Mouse (Mus musculus) neural tube, embryonic 13.5 days (tissue): Measurements from ENCODE around the gene Tnfrsf13b. TPM values are rescaled to one million over a fixed set of nuclear protein-coding genes. Genes with fewer than 3 reads are reported as not detected.
A peak's percentile ranks its signal among the peaks of the same experiment; 100 is the strongest.

Experiments
- ATAC-seq: fragments of 200-750 bp; cut with Nextera tagmentation; 2 replicates; pipeline ENCODE4 v1.8.0; 2017; ENCODE audit warnings: low read depth, mild to moderate bottlenecking, moderate TSS enrichment, moderate library complexity
- H3K27ac ChIP-seq: fragments of 300-500 bp; sonication (generic); replicated peaks from 2 replicates; pipeline ENCODE4 v1.5.1; 2015; ENCODE audit warnings: moderate library complexity, mild to moderate bottlenecking, inconsistent platforms
- H3K27me3 ChIP-seq: fragments of 300-500 bp; sonication (generic); 2 replicates; pipeline ENCODE4 v1.6.1; 2015; ENCODE audit warnings: mild to moderate bottlenecking, inconsistent platforms
- H3K36me3 ChIP-seq: fragments of 300-500 bp; sonication (generic); 2 replicates; pipeline ENCODE4 v1.6.1; 2015; ENCODE audit warnings: mild to moderate bottlenecking, inconsistent platforms
- H3K4me1 ChIP-seq: fragments of 300-500 bp; sonication (generic); replicated peaks from 2 replicates; pipeline ENCODE4 v1.6.1; 2015; ENCODE audit warnings: inconsistent platforms
- H3K4me2 ChIP-seq: fragments of 300-500 bp; sonication (generic); 2 replicates; pipeline ENCODE4 v1.6.1; 2015; ENCODE audit warnings: inconsistent platforms, mild to moderate bottlenecking, moderate library complexity
- H3K4me3 ChIP-seq: fragments of 300-500 bp; sonication (generic); 2 replicates; pipeline ENCODE4 v1.5.1; 2015; ENCODE audit warnings: mild to moderate bottlenecking, inconsistent platforms
- H3K9ac ChIP-seq: fragments of 300-500 bp; sonication (generic); 2 replicates; pipeline ENCODE4 v1.6.1; 2015; ENCODE audit warnings: moderate library complexity, mild to moderate bottlenecking, inconsistent platforms
- H3K9me3 ChIP-seq: fragments of 300-500 bp; sonication (generic); 2 replicates; pipeline ENCODE4 v1.6.1; 2016; ENCODE audit warnings: inconsistent platforms
- WGBS: fragments of 180-500 bp; shearing (Covaris S2); methylation state at CpG from one replicate; pipeline ENCODE4 v1.1.7; 2015; 5-methylcytosine and 5-hydroxymethylcytosine counted together
- polyA plus RNA-seq: library from polyadenylated mRNA; unstranded; fragments of >200 nt; fragmentation: Nextera tagmentation; extraction: Ambion mirVana; gene quantifications from 2 replicates; pipeline ENCODE4 v1.2.1, GENCODE M21; 2015

Tnfrsf13b gene
- 1.5 and 1.8 TPM in 2 replicates for polyA plus RNA-seq

DNA sequence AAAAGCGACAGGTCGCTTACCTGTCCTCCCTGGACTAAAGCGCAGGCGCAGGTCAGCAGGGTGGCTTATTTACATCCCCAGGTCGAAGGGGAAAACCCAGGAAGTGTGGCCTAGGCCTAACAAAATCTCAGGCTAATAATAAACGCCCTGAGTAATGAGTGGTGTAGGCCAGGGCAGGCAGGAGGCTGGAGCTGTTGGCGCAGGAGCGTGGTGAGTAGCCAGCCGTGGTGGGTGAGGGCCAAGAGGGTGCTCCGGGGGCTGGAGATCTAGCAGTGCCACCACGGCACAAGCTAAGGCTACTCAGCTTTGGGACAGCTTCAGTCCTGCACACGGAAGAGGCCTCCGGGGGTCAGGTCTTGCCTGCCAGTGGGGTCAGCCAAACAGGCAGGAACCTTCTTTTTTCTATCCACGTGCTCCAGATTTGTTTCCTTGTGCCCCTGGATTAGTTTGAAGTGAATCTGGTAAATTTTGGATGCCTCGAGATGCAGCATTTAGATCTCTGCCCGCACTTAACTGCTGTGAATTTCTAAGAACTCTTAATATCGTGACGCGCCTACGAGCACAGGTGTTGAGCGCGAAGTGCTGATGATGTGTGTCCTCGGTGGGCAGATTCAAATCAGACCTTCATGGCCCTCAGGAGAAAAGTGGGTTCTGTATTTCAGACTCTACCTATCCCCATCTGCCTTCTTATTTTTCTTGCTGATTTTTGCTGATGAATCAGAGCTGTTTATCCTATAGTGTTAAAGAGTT lies at the start of gene Tnfrsf13b:
Gene Tnfrsf13b (plus strand): TSS at position 150 of the 750 bp plus-strand sequence.
- Histone ChIP-seq H3K27ac (no peak within 1 kb of the TSS), H3K36me3 (no peaks in the 10 kb centered on the region), H3K9ac (no peak within 1 kb of the TSS), H3K4me1 (no peaks in the 10 kb centered on the region), H3K4me2 (no peak within 1 kb of the TSS), H3K9me3 (no peaks in the 10 kb centered on the region), H3K4me3 (no peak within 1 kb of the TSS), H3K27me3 (no peaks in the 10 kb centered on the region)
- ATAC-seq: no peak
- 89% methylated on average over 23 of the region's 23 CpGs for whole genome bisulfite sequencing

DNA sequence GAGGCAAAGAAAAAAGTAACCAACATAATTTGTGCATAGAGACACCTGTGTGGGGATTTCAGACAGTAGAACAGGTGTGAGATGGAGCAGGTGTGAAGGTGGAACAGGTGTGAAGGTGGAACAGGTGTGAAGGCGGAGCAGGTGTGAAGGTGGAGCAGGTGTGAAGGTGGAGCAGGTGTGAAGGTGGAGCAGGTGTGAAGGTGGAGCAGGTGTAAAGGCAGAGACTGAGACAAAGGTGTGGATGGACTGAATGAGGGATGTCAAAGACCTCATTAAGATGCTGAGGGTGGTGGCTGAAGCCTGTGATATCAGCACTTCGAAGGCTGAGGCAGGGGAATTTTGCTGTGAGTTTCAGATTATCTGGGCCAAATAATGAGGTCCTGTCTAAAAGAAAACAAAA lies 44.9 kb upstream of the Tnfrsf13b start:
- Histone ChIP-seq H3K4me2 (no peak overlapping the region), H3K4me3 (no peak overlapping the region), H3K27me3 (no peaks in the 10 kb centered on the region), H3K4me1 (no peaks in the 10 kb centered on the region), H3K36me3 (no peaks in the 10 kb centered on the region), H3K9me3 (no peaks in the 10 kb centered on the region), H3K27ac (no peak overlapping the region), H3K9ac (no peak overlapping the region)
- no peak for ATAC-seq
- WGBS: 96% methylated on average over 2 of the region's 2 CpGs

DNA sequence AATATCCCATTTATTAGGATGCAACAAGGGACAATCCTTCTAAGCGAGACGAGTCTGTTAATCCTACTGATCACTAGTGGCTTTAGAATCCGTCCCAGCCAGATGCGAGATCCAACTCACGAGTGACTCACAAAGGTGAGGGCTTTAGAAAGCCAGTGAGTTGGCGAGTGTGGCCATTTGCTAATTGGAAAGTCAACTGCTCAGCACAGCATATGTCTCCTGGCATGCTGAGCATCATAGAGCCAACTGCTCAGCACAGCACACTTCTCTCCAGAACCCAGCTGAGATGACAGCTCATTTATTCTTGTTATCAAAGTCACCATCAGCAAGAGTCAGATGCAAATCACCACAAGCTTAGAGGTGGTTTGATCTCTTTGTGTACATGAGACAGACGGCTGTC lies 36.4 kb upstream of the Tnfrsf13b start:
- H3K36me3 ChIP-seq: no peaks in the 10 kb centered on the region
- H3K27ac ChIP-seq: no peak overlapping the region
- H3K9me3 ChIP-seq: 0 out of 2 replicates have a peak, but pooled peaks cover 4% of the 10 kb centered on the region
- no peak overlapping the region for H3K4me3 ChIP-seq
- H3K27me3 ChIP-seq: no peaks in the 10 kb centered on the region
- 84% methylated on average over 7 of the region's 7 CpGs for WGBS
- ATAC-seq: no peak
- no peak overlapping the region for H3K4me2 ChIP-seq
- 0 out of 2 replicates have a peak, but pooled peaks cover 3% of the 10 kb centered on the region for H3K4me1 ChIP-seq
- no peak overlapping the region for H3K9ac ChIP-seq

DNA sequence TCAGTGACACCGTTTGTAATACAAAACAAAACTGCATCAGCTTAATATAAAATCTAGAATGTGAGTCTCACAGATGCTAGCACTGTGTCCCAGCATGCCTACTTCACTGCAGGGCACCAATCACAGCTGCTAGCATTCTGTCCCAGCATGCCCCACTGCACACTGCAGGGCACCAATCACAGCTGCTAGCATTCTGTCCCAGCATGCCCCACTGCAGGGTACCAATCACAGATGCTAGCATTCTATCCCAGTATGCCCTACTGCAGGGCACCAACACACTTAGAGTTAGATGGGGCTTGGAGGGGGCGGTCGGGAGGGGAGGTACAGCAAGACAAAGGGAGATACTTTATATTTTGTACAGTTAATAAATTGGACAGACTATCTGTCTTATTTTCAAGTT lies 35.4 kb upstream of the Tnfrsf13b start:
- Histone ChIP-seq H3K4me1 (0 out of 2 replicates have a peak, but pooled peaks cover 3% of the 10 kb centered on the region), H3K27me3 (no peaks in the 10 kb centered on the region), H3K9ac (0 out of 2 replicates have a peak overlapping the region, but pooled peaks have one; percentile 22), H3K36me3 (no peaks in the 10 kb centered on the region), H3K4me3 (no peak overlapping the region), H3K4me2 (no peak overlapping the region), H3K9me3 (0 out of 2 replicates have a peak, but pooled peaks cover 4% of the 10 kb centered on the region), H3K27ac (no peak overlapping the region)
- WGBS: 68% methylated on average over 3 of the region's 3 CpGs
- ATAC-seq: peak; percentile 76

DNA sequence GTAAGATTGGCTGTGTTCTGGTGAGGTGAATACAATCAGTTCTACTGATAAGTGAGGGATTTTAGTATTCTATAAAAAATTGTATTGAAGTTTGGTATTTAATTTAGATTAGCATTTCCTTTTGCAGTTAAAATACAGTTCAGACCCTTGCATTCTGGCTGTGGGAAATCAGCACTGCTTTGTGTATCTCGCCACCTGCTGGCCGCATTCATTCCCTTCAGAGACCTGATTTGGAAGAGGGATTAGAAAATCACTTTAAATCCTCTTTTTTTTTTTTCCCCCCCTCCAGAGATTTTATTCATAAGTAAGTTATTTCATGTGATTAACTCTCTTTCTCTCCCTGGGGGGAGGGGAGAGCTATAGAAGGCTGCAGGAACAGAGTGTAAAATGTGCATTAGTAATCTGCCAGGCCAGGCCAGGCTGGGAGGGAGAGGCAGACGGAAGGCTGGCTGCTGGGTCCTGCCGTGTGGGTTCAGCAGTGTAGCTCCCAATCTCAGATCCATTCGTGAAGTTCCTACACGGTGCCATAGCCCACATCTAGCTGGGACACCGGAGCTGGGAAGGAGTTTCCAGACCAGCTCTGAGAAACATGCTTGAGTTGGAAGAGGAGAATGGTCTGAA lies 34.8 kb upstream of the Tnfrsf13b start:
- H3K27me3 ChIP-seq: no peaks in the 10 kb centered on the region

DNA sequence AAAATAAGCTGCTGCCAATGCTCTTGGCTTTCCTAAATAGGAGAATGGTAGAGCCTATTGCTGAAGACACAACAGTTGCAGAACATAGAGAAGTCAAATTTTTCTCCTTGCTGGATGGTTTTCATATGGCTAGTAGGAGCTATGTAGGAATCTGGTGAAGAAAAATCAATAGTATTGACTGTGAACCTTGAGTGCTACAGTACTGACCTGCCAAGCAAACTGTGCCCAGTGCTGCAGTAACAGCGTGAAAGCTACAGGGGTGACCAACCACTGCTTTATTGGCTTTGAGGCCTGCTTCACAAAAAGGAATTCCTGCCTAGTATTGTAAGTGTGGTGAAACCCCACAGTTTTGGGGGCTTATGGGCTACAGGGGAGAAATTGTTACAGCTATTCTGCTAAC lies 28.5 kb upstream of the Tnfrsf13b start:
- no peaks in the 10 kb centered on the region for H3K4me1 ChIP-seq
- H3K36me3 ChIP-seq: no peaks in the 10 kb centered on the region
- H3K27ac ChIP-seq: no peak overlapping the region
- H3K4me3 ChIP-seq: no peak overlapping the region
- H3K27me3 ChIP-seq: no peaks in the 10 kb centered on the region
- H3K9ac ChIP-seq: no peak overlapping the region
- no peak for ATAC-seq
- H3K9me3 ChIP-seq: 0 out of 2 replicates have a peak, but pooled peaks cover 4% of the 10 kb centered on the region
- H3K4me2 ChIP-seq: no peak overlapping the region
- 57% methylated on average over 1 of the region's 1 CpGs for WGBS

More for the DNA sequence above, 34.8 kb upstream of the Tnfrsf13b start:
- Histone ChIP-seq H3K4me3 (no peak overlapping the region), H3K4me2 (no peak overlapping the region), H3K36me3 (no peaks in the 10 kb centered on the region), H3K9ac (no peak overlapping the region), H3K27ac (no peak overlapping the region), H3K4me1 (0 out of 2 replicates have a peak, but pooled peaks cover 3% of the 10 kb centered on the region), H3K9me3 (0 out of 2 replicates have a peak, but pooled peaks cover 4% of the 10 kb centered on the region)
- WGBS: 21% methylated on average over 7 of the region's 7 CpGs
- no peak for ATAC-seq

DNA sequence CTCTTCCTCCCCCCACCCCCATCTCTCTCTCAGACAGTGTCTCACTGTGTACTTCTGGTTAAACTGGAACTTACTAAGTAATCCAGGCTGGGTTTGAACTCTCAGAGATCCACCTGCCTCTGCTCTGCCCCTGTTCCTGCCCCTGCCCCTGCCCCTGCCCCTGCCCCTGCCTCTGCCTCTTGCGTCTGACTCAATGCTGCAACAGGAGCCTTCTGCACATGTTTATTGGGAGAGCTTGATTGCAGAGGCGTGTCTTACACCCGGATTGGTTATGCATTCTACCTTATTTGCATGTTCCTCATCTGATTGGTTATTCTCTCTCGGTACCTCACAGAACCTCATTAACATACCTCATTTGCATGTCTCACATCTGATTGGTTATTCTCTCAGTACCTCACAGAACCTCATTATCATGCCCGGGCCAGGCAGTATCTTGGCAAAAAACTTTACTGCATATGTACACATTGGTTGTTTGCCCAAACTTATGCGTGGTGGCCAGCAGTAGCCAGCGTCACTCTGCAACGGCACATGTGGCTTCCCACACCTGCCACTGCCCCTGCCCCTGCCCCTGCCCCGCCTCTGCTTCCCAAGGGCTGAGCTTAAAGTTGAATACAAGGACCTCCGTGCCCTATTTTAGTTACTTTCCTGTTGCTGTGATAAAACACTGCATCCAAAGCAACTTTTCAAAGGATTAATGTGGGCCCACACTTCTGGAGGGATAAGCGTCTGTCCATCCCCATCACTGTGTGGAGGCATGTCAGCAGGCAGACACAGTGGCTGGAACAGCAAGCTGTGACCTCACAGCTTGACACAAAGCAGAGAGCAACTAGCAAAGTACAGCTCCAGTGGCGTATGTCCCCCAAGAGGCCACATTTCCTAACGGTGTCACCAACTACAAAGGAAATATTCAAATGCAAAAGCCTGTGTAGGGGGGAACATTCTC lies 23.9 kb upstream of the Tnfrsf13b start:
- no peak overlapping the region for H3K27ac ChIP-seq
- H3K4me2 ChIP-seq: no peak overlapping the region
- no peak overlapping the region for H3K4me3 ChIP-seq
- no peaks in the 10 kb centered on the region for H3K9me3 ChIP-seq
- ATAC-seq: no peak
- H3K27me3 ChIP-seq: 0 out of 2 replicates have a peak, but pooled peaks cover 5% of the 10 kb centered on the region
- H3K9ac ChIP-seq: no peak overlapping the region
- H3K4me1 ChIP-seq: 0 out of 2 replicates have a peak, but pooled peaks cover 3% of the 10 kb centered on the region
- 61% methylated on average over 13 of the region's 13 CpGs for WGBS
- no peaks in the 10 kb centered on the region for H3K36me3 ChIP-seq

DNA sequence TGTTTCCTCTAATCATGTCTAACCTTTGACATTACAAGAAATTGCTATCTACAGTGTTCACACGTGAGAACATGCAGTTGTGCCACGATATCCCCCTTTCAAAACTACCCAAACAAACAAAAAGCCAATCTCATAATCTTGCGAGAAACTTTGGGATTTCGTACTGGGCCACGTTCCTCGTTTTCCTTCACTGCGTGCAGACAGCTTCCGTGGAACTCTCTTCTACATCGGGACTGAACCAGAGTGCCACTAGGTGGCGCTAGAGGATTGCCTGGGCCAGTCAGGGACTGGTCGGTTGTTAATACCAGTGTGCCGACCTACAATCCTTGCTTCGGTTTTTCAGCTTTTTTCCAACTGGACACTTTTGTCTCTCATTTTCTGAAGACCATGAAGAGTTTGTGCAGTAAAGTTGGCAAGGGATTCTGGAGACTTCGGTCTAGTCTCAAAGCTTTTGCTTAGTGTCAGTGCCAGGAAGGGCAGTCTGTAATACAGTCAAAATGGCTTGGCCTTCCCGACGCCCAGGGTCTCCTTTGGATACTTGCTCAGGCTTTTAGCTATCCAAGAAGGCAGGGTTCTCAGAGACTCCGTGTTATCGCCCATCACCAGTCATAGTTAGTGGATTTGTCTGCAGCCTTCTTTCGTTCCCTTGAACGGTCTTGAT lies 22.2 kb upstream of the Tnfrsf13b start:
- H3K9ac ChIP-seq: no peak overlapping the region
- H3K4me2 ChIP-seq: peak overlapping the region; percentile 29
- no peak overlapping the region for H3K27ac ChIP-seq
- 0 out of 2 replicates have a peak, but pooled peaks cover 3% of the 10 kb centered on the region for H3K4me1 ChIP-seq
- no peak overlapping the region for H3K4me3 ChIP-seq
- ATAC-seq: peak; percentile 90
- 0 out of 2 replicates have a peak, but pooled peaks cover 5% of the 10 kb centered on the region for H3K27me3 ChIP-seq
- WGBS: 20% methylated on average over 20 of the region's 20 CpGs
- H3K36me3 ChIP-seq: no peaks in the 10 kb centered on the region
- no peaks in the 10 kb centered on the region for H3K9me3 ChIP-seq

DNA sequence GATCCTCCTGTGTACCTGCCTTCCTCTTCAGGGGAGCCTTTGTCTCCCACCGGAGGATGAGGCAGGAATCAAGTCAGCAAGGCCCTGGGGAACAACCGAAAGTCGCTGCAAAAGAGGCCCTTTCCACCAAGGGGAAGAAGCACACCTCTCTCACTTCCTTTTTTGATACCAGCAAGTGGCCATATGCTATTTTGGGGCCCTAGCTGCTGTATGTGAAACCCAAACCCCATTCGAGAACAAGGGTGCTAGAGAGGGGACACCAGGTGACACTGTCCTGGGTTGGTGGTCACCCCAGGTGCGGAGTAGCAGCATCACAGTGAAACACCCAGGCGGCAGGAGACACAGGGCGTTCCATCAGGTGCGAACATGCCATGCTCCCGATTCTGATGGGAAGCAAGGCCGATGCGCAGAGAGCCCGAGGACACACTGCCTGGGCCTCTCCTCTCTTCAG lies 17.6 kb upstream of the Tnfrsf13b start:
- no peak for ATAC-seq
- 0 out of 2 replicates have a peak, but pooled peaks cover 3% of the 10 kb centered on the region for H3K4me1 ChIP-seq
- H3K9ac ChIP-seq: no peak overlapping the region
- H3K27ac ChIP-seq: no peak overlapping the region
- no peaks in the 10 kb centered on the region for H3K36me3 ChIP-seq
- WGBS: 88% methylated on average over 12 of the region's 12 CpGs
- no peak overlapping the region for H3K4me3 ChIP-seq
- no peaks in the 10 kb centered on the region for H3K9me3 ChIP-seq
- no peak overlapping the region for H3K4me2 ChIP-seq
- H3K27me3 ChIP-seq: 0 out of 2 replicates have a peak, but pooled peaks cover 1% of the 10 kb centered on the region

DNA sequence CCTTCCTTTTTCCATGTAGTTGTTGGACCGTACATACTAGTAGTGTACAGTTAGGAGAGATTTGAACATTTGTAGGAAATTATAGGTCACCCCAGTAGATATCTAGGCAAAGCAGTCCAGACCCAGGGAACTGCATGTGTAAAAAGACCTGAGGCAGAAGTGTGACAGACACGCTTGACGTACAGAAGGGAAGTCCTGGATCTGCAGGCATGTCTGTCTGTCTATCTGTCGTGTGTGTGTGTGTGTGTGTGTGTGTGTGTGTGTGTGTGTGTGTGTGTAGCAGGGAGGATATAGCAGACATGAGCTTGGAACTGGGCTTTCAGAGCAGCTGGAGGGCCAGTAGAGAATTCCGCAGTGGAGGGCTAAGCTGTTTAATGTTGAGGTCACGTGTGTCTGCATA lies 16.8 kb upstream of the Tnfrsf13b start:
- ATAC-seq: no peak
- no peak overlapping the region for H3K9ac ChIP-seq

DNA sequence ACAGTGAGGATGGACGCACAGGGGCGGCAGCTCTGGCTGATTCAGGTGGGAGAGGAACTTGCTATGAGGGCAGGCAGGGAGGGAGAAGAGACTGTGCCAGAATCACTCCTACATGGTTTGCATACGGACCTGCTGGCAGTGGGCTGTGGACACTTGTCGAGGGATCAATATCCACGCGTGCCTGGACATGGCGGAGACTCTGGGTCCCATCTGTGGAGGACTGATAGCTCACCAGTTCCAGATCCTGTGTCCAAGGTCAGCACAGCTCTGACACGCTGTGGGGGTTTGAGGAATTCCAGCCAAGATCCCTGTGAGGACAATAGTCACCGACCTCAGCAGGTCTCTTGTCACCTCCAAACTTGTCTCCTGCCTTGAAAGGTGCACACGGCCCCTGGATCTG lies 16.4 kb upstream of the Tnfrsf13b start:
- 82% methylated on average over 10 of the region's 10 CpGs for WGBS
- ATAC-seq: no peak
- no peaks in the 10 kb centered on the region for H3K4me1 ChIP-seq

More for the DNA sequence above, 16.8 kb upstream of the Tnfrsf13b start:
- no peaks in the 10 kb centered on the region for H3K36me3 ChIP-seq
- WGBS: 92% methylated on average over 6 of the region's 6 CpGs
- no peak overlapping the region for H3K4me3 ChIP-seq
- H3K4me2 ChIP-seq: no peak overlapping the region
- no peaks in the 10 kb centered on the region for H3K9me3 ChIP-seq
- 0 out of 2 replicates have a peak, but pooled peaks cover under 1% of the 10 kb centered on the region for H3K4me1 ChIP-seq
- no peak overlapping the region for H3K27ac ChIP-seq
- no peaks in the 10 kb centered on the region for H3K27me3 ChIP-seq

More for the DNA sequence above, 16.4 kb upstream of the Tnfrsf13b start:
- H3K9ac ChIP-seq: no peak overlapping the region
- no peak overlapping the region for H3K27ac ChIP-seq
- no peaks in the 10 kb centered on the region for H3K9me3 ChIP-seq
- H3K4me2 ChIP-seq: no peak overlapping the region
- no peaks in the 10 kb centered on the region for H3K36me3 ChIP-seq
- H3K27me3 ChIP-seq: no peaks in the 10 kb centered on the region
- H3K4me3 ChIP-seq: no peak overlapping the region
